Mouse (Mus musculus) 416B (cell line): ENCODE data around the gene Ankrd65.
A peak's percentile ranks its signal among the peaks of the same experiment; 100 is the strongest.
"Not testable (repeated sequence)": the region's sequence is repeated elsewhere in the genome, so short reads cannot be mapped to it uniquely, and the experiment has no call there.

Experiments used
- DNase-seq: peaks from one replicate; pipeline ENCODE4 v3.0.0; 2011; ENCODE audit warnings: low read depth

Gene Ankrd65

DNA sequence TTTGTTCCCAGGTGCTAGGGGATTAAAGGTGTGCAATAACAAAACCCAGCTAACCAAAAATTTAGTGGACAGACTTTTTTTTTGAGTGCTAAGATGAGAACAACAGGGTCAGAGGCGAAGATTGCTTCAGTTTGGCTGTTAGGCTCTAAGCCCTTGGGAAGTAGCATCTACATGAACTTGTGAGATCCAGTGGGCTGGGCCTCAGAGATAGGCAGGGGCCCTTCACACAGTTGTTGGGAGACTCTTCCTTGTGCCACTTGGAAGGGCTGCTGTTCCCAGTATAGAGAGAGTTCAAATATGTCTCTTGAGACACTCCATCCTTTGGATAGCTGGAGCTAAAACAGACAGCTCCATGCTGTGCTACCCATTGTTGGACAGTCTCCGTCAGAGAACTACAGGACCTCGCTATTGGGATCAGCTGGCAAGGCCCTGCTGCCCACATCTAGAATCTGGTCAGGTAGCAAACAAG lies at the start of gene Ankrd65:
Ankrd65 (plus strand) TSS at position 419 of the 469 bp plus-strand sequence.
- DNase-seq: no peak

DNA sequence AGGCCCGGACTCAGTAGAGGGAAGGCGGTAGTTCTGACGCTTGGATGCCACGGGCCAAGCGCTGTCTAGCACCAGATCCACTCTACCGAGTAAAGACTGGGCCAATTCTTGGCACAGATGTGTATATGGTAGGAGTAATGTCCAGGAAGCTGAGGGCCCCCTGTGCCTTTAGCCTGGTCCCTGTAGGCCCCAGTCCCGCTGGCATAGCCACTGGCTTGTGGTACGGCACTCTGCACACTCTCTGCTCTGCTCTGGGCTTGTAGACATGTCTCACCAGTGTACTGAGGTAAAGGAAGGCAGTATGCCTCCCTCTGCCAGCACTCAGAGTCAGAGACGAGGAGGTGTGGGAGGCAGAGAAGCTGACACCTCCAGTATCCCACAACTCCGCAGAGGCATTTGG lies 49.6 kb upstream of the Ankrd65 start:
- not testable (repeated sequence) for DNase-seq

DNA sequence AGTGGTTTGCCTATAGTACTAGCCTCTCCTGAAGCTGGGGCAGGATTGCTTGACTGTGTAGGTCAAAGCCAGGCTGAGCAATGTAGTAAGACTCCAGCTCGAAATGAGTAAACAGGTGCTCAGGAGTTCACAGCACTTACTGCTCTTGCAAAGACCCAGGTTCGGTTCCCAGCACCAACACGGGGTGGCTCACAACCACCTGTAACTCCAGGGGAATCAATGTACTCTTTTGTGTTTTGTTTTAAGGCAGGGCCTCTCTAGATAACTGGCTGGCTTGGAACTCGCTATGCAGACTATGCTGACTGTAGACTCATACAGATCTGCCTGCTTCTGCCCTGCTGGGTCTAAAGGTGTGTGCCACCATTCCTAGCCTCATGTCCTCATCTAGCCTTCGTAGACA lies 47.6 kb upstream of the Ankrd65 start:
- no peak for DNase-seq

DNA sequence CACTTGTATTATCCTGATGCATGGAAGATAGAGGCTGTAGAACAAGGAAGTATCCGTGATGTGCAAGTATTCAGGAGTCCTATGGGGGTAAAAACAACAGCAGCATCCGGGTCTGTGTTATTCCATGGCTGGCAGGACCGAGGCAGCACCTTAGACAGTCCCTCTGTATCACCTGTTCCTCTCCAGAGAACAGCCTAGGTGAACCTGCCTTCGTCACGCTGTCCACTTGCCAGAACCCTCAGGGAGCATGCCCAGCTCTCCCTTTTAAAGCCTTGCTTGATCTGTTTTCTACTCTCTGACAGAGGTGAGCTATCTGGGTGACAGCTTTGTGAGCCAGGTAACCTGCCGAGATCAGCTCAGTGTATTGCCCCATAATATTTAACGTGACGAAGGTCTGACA lies 45.8 kb upstream of the Ankrd65 start:
- DNase-seq: no peak

DNA sequence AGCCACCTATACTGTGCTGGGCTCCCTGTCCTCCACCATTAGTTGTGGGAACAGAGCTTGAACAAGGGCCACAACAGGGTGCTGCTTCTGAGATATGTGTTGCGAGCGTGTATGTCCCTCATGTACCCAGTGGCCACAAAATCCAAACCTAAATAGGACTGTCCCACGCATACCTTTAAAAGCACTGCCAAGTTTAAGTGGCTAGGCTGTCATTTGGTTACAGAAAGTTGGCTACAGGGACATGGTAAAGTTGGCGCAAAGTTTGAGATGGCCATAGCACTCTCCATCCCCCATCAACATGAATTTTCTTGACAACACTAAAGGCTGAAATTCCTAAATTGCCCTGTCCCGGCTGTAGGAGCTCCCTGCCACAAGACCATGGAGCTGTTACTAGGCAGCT lies 45.1 kb upstream of the Ankrd65 start:
- no peak for DNase-seq

DNA sequence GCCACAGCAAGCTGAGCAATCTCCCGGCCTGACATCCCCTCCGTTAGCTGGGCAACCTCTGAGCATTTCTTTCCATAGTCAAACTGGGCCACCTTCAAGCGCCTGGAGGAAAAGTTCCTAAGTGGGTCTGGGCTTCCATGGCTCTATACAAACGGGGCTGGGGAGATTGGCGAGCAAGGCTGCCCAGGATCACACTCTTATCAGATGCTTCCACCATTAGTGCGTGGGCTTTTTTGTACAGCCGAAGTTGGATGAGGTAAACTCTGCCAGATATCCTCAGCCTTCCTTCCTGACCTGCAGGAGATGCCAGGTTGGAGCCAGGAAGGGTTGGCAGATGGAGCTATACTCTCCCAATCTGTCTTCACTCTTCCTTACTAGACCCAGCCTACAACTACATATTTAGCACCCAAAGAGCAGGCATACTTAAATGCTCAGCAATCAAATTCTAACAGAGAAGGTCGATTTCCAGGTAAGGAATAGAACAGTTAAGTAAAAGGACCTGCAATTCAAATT lies 44.1 kb upstream of the Ankrd65 start:
- no peak for DNase-seq

DNA sequence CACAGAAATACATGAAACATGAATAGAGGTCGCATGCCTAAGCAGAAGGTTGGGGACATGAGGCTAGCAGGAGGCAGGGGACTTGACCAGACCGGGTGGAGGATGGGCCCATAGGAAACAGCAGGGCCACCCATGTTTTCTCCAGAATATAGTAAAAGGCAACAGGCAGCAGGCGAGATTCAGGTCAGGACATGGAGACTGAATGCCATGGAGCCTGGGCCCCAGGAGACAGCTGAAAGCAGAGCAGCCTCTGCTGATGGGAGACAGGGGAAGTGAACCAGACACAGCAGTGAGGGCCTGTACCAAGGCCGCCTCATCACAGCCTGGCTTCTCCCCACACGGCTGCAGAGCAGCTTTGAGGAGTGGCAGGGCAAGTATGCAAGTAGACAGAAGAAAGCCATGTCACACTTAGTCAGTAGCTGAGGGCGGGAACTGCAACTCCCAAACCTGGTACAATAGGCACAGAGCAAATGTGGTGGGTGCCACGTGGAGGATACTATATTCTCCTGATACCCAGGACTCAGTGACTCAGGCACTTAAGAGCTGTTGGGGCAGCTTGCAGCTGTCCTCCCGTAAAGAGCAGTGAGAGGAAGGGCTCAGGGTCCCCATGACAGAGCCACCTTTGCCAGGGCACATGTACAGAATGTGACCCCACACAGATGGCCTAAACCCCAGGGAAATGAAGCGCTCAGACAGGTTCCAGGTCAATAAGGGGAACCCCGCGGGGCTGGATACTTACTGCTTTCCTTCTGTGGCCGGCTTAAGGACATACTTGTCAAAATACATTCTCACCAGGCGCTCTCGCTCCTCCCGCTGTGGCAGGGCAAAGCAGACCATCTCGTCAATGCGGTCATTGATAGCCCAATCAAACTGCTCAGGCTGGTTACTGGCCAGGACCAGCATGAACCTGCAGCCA lies 43.4 kb upstream of the Ankrd65 start:
- DNase-seq: no peak

DNA sequence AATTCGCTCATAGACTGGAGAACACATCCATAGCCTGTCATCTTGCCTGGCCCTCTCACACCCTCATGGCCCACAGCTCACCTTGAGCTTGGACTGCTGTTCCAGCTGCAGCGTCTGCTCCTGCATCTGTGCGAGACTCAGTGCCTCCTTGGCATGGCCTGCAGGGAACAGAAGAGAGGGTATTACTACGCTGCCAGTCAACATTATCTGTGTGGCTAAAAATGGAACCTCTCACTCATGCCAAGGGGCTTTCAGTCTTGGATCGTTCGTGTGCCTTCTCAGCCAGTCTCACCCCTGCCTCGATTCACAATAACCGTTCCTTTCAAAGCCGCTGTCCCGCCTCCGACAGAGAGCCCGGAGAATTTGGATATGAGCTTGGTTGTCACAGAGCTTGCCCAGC lies 33.2 kb upstream of the Ankrd65 start:
- no peak for DNase-seq

DNA sequence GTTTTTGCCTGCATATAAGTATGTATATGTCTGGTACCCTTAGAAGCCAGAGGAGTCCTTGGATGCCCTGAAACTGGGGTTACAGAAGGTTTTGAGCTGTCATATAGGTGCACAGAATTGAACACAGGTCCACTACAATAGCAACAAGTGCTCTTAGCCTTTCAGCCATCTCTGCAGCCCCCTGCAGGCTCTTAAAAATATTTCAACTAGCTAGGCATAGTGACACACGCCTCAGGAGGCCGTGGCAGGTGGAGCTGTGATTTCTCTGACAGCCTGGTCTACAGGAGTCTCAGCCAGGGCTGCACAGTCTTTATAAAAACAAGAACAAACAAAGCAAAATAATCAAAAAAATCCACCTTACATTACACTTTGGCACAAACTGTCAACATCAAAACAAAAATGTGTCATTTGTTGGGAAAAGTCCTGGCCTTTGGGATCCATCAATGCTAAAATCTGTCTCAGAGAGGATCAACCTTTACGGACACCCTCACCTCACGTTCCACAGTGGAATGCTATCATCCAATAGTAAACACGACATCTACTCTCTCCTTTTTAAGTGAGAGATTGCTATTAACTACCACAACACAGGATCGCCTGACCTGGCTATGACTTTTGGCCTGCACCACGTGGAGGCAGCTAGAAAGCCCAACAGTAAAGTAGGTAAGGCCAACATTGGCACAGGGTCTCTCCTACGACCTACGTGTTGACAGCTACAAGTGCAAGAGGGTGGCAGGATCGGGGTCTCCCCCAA lies 30.2 kb upstream of the Ankrd65 start:
- peak; percentile 81 for DNase-seq

DNA sequence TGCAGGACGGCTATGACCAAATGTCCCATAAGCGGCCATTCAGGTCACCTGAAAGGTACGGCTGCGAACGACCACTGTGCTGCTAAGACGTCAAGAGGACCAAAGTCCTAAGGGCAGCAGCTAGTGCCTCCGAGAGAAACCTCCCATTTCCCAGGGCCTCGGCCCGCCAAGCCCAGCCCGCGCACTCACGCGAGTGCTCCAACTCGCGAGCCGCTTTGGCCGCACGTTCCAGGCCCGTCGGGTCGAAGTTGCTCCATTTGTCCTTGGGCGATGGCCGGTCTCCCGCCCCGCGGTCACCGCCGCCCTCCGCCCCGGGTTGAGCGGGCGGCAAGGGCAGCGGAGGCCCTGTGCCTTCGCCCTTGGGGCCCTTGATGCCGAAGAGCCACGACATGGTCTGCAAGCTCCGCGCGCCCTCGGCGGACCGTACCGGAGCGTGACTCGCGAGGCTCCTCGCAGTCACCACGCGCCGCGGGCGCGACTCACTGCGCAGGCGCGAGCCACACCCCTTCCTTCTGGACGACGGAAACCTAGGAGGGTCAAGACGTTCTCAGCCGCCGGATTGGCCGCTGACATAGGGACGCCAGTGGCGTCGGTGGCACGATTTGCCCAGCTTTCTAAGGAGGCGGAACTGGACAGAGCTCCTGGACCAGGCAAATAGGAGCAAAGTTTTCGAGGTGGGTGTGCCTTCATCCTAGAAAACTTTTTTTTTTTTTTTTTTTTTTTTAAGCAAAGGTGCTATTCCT lies 29.5 kb upstream of the Ankrd65 start, which contains the start of gene Atad3a:
Atad3a (minus strand) TSS at position 481 of the 743 bp plus-strand sequence.
- peak; percentile 98 for DNase-seq

DNA sequence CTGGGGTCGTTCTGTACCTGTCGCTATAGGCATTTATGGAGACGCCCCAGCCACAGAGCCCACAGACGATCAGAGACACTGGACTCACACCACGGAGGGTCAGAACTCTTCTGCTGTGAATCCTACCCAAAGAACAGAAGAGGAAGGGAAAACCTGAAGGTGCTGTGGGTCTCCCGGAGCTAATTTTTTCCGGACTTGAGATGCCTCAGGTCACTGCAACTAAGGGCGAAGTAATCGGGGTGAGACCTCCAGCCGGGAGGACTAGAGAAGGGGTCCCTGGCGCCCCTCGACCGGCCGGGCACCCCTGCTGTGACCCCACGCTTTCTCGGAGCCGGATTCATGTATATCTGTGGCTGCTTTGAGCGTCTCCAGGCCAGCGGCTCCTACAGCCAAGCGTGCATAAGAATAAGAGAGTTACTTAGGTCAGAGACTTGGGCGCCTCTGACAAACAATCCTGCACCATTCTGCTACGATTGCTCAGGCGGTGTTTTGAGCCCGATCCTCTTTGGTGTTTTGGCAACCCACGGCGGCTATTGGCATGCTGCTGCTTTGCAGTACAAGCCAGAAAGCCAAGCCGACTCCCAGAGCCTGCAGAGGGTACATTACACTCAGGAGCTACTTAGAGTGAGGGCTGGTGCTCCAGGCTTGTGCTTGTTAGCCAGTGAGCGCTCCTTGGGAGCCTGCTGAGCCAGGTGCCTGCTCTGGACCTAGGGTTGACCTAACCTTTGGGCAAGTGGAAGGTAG lies 28.7 kb upstream of the Ankrd65 start:
- DNase-seq: peak; percentile 19

DNA sequence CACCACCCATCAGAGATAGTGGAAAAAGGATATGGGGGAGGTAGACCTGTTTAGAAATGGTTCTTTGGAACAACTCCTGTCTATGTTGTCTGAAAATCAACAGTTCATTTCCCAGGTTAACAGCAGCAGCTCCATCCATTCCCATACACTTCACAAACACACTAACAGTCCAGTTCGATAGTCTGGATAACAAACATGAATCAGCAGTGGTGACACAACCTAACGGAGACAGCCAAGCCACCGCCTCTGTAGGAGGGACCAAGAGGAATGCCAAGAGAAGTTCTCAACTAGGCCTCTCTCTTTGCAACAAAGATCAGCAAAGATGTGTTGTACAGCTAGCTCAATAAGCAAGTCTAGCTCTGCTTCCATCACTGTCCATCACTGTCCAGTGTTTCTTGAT lies 27.9 kb upstream of the Ankrd65 start:
- DNase-seq: peak; percentile 26

DNA sequence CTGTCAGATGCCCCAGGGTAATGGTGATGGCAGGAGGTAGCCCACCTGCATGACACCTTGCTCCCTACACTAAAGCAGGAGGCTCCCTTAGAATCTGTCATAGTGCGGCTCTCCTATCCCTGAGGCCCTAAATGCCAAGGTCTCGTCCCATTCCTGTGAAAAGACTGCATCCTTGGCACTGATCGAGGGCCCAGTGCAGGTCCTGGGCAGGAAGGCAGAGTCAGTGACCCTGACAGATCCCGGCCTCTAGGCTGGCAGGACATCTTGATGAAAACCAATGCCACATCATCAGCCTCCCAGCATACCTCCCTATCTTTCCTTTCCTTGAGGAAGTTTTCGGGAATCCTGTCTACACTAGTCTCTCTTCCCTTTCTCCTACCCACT lies 20.8 kb upstream of the Ankrd65 start:
- DNase-seq: no peak

DNA sequence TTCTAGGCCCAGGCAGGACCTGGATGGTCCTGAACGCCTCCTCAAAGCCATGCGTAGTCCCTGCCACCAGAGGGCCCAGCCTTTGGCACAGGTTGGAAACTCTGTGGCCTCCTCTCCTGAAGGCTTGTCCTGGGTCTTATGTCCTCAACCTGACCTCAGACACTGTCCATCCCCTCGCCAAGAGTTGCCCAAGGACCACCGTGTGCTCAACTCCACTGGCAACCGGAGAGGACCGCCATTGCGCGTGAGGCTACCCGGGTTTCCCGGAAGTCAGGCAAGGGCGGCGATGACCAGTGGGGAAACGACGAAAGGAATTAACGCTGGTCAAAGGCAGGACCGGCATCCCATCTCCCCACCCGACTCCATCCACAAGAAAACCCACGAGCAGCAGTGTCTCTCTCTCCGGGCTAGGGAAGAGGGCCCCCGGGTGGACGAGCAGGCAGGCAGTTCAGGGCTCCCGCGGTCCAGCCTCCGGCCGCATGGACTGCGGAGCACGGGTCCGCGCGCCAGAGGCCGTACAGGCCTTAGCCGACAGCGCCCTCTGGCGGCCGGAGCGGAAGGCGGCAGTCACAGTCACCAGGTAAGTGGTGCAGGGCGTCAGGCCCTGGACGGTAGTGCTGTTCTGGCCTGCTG lies 20.2 kb upstream of the Ankrd65 start:
- DNase-seq: peak; percentile 88

DNA sequence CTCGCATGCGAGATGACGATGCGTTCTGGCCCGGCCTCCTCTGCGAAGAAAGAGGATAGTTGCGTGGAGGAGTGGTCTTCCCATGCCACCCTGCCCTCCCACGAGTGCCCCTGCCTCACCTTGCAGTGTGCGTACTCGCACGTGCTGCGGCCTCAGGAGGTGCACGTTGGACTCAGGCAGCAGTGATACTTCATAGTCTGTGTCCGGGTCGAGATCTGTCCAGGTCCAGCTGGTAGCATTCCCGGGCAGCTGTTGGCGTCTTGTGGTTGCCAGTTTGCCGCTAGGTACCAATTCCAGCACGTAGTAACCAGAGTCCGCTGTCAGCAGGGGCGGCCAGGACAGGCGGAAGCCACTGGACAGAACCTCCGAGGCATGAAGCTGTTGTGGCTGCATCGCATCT lies 19.6 kb upstream of the Ankrd65 start:
- no peak for DNase-seq

DNA sequence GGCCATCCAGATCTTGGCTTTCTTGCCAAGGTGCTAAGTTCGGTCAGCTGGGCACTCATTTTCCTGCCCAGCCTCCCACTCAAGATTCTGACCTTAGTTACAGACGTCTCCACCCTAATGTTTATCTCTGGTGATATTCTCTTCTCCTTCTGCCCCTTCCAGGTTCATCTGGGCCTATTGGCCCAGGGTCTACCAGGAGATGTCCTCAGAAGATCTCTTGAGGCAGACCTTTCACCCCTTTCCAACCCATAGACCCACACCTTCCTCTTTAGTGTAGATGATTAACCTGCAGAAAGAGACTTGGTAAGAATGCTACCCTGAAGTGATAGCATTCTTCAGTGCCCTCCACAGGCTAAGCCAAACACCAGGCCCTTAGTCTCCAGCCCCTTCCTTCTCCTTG lies 18.5 kb upstream of the Ankrd65 start:
- DNase-seq: no peak

DNA sequence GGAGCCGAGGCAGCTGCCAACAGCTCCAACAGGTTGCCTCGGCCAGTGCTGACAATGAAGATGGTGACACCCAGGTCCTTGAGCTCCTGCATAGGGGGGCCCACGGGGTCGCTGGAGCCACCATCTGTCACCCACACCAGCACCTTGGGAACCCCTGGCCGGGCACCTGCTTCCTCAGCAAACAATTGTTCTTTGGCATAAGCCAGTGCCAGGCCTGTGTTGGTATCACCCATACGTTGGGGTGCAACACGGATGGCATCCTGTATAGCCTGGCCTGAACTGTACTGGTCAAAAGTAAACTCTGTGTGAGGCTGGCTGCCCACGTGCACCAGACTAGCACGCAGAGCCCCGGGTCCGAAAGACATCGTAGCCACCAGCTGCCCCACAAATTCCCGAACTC lies 17.5 kb upstream of the Ankrd65 start:
- DNase-seq: no peak

DNA sequence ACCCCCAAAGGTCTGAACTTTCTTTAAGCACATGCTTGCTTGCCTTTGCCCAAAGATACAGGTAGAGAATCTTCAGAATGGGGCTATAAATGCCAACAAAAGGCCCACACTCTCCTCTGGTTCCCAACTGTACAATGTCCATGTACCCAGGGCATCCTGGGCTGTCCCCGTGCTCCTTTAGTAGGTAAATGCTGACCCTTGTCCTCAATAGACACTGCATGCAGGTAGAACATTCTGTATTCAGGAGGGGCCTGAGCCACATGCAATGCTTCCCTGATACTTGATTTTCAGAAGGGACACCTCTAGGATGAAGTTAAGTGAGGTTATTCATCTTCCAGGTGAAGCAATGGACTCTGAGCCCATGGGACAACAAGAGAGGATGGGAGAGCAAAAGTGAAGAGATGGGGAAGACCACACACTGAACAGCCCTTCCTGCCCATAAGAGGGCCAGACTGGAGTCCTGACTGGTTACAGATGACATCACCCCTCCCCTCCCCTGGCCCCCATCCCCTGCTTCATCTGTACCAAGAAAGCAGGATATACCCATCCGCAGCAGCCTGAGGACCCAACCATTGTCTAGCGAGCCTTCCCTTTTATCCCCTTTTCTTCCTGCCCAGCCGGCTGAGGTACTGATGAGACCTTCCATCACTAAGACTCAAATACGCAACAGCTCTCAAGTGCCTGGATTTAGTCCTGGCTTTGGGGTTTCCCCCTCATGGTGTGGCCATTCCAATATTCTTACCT lies 16.7 kb upstream of the Ankrd65 start:
- no peak for DNase-seq

DNA sequence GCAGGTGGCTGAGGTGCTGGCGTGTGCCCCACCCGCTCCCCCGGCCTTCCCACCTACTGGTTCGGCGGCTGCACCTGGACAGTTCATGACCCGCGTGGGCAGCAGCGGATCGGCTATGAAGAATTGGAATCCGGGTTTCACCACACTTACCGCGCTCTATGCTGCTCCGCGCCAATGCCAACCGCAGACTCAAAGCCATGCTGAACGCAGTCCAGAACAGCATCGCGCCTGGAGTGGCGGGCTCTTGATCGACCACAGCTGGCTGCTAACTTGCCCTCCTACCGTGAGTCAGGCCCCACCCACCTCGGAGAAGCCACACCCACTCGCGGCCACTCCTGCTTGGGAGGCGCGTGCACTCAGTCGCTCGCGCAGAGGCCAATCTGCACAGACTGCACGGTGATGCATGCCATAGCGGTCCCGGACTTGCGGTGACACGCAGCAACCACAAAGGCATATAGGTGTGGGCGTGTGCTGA lies 15.9 kb upstream of the Ankrd65 start, which contains the start of gene Vwa1:
Vwa1 (minus strand) TSS at position 419 of the 475 bp plus-strand sequence.
- DNase-seq: no peak
